Mouse (Mus musculus) heart, postnatal 0 days (tissue): Measurements from ENCODE around the gene Klf16.

Experiments
- CTCF ChIP-seq: IDR thresholded peaks from 2 replicates; pipeline ENCODE4 v1.5.1; 2016; ENCODE audit warnings: antibody characterized with exemption, control low read depth, low read depth
- EP300 ChIP-seq: IDR thresholded peaks from 2 replicates; pipeline ENCODE4 v1.6.1; 2016; ENCODE audit warnings: antibody characterized with exemption, low read depth

DNA sequence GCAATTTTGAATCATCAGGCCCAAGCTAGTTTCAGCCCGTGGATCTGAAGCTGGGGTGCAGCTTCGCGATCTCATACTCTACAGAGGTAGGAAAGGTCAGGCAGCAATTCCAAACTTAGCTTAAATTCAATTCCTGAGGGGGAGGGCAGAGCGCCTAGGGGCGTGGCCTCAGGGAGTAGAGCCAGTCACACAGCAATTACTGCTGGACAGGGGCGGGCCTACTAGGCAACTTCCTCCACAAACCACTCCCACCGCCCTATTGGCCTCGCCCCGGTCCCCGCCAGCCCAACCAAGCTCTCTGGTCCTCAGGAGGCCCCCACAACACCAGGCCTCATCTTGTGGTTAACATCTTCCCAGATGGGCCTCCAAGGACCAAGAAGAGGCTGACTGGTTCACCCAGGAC, 7.5 kb downstream of the Klf16 start:
- no peak for TF ChIP-seq EP300
- no peak for TF ChIP-seq CTCF
